Mouse (Mus musculus) E14TG2a.4 (cell line): ENCODE measurements around the gene Zic1.

Experiments
- CTCF ChIP-seq: conservative IDR thresholded peaks from 2 replicates; pipeline ENCODE4 v1.5.1; 2014; ENCODE audit warnings: low read length
- NANOG ChIP-seq: IDR thresholded peaks from 2 replicates; pipeline ENCODE4 v1.6.1; 2014; ENCODE audit warnings: borderline replicate concordance, low read length, mixed read lengths
- POU5F1 ChIP-seq: IDR thresholded peaks from 2 replicates; pipeline ENCODE4 v1.6.1; 2014; ENCODE audit warnings: low read length, borderline replicate concordance

DNA sequence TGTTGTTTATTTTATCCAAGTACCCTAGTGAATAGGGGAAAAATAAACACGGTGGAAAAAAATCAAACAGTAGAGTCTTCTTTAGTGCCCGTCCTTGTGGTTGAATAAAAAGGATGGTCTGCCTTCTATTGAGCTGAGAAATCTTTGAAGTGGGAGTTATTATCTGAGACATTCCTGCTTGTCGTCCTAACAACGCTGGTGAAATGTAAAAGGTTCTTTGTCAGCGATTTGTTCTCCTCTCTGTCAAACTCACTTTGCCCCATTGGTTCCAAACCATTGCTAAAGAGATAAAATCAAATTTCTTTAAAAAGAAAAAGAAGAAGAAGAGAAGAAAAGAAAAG, 22.1 kb upstream of the Zic1 start:
- TF ChIP-seq CTCF (no peak), NANOG (no peak), POU5F1 (no peak)
